Comparison of ENCODE assay signal across 14 mouse cellular contexts in the genomic region with DNA sequence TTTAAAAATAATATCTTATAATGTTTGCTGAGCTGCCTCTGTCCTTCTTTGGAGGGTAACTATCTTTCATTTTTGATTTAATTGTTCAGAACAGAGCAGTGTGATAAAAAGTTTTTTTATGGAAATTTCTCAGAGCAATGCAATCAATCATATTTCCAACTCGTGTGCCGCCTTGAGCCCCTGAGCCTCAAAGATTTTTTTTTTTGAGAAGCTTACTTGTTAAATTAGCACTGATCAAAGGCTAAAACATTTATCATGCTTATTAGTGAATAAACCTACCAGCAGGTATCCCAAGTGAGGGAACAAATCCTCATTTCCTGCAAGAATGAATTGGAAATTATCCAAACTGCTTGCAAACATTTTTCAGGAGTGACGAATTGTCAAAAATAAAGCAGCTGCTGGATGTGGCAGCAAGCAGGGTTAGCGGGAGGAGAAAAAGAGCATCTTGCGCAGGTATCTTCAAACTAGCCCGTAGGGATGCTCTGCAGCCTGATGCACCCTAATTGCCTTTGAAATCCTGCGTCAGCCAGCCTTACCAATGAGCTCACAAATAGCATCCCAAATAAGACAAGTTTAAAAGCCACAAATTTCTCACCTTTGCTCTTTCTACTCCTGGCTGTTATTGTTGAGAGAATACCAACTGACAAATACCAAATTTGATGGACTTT.
"Had no signal": no experiment of that assay in that cellular context is flagged by ENCODE, and none has a peak within 500 bp of the region (broad histone marks: within the 10 kb centered on the region; RNA-seq: fewer than 3 reads in every experiment).

No protein-coding gene starts in this region.

- H3K4me1 ChIP-seq: limb, embryonic 15.5 days; liver, embryonic 12.5 days; megakaryocyte, embryonic 14.5 days; neural tube, embryonic 15.5 days had no signal

- H3K4me3 ChIP-seq: limb, embryonic 15.5 days; liver, embryonic 12.5 days; megakaryocyte, embryonic 14.5 days; myocyte; neural tube, embryonic 15.5 days had no signal

- H3K9ac ChIP-seq: limb, embryonic 15.5 days; liver, embryonic 12.5 days; lung, embryonic 14.5 days; neural tube, embryonic 15.5 days had no signal

- H3K36me3 ChIP-seq: limb, embryonic 15.5 days; liver, embryonic 12.5 days; neural tube, embryonic 15.5 days had no signal

- H3K9me3 ChIP-seq: limb, embryonic 15.5 days; liver, embryonic 12.5 days; megakaryocyte, embryonic 14.5 days; neural tube, embryonic 15.5 days had no signal

- H3K27me3 ChIP-seq: limb, embryonic 15.5 days; liver, embryonic 12.5 days; megakaryocyte, embryonic 14.5 days; neural tube, embryonic 15.5 days had no signal

- H3K27ac ChIP-seq: kidney, postnatal 0 days; limb, embryonic 15.5 days; liver, embryonic 12.5 days; macrophage; neural tube, embryonic 15.5 days; stomach, postnatal 0 days had no signal

- DNase-seq: kidney, postnatal 36 days; layer of hippocampus, adult 9-11 months; layer of hippocampus, postnatal 36 days; lung, embryonic 14.5 days; lung, postnatal 14 days; thymus, postnatal 4 days had no signal

- H3K4me2 ChIP-seq: limb, embryonic 15.5 days; liver, embryonic 12.5 days; lung, embryonic 14.5 days; neural tube, embryonic 15.5 days had no signal

- ATAC-seq: liver, embryonic 12.5 days had no signal
